Mouse (Mus musculus) left cerebral cortex, adult 6 months (tissue): Measurements from ENCODE around the gene Gm16440. TPM values are rescaled to one million over a fixed set of nuclear protein-coding genes. Genes with fewer than 3 reads are reported as not detected.

Experiments used
- long read RNA-seq, 2 experiments: library from polyadenylated mRNA; unstranded; transcript quantifications; one replicate each; pipeline ENCODE4 v2.0.0; 2019 to 2020
- polyA plus RNA-seq: library from polyadenylated mRNA; unstranded; fragments of <200 nt; fragmentation: Nextera tagmentation; gene quantifications from 2 replicates; pipeline ENCODE4 v1.2.3, GENCODE M21; 2021

Gm16440 gene
- polyA plus RNA-seq: not detected in 2 replicates
- long read RNA-seq, experiment 1: 0 reads
- long read RNA-seq, experiment 2: 0 reads

DNA sequence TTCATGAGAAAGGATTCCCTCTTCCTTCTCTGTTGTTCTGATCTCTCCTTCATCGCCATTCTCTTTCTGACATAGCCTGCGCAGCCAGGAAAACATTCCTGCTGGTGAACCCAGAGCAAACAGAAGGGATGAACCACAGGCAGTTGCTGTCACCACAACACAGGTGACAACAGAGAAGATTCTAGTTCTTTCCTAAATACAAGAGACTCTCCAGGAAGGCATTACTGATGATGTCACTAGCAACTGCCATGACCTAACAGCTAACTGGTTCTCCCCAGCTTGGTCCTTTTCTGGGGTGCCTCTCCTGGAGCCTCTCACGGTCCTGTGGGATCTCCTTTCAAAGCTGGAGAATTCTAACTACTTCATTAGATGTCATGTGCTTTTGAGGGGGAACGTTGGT lies at the start of gene Gm16440:
Gene Gm16440 (minus strand): TSS at position 101 of the 400 bp plus-strand sequence.

DNA sequence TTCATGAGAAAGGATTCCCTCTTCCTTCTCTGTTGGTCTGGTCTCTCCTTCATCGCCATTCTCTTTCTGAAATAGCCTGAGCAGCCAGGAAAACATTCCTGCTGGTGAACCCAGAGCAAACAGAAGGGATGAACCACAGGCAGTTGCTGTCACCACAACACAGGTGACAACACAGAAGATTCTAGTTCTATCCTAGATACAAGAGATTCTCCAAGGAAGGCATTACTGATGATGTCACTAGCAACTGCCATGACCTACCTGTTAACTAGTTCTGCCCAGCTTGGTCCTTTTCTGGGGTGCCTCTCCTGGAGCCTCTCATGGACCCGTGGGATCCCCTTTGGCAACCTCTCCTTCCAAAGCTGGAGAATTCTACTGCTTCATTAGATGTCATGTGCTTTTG lies 22.3 kb upstream of the Gm16440 start, which contains the start of gene Gm3591:
Gene Gm3591 (minus strand): TSS at position 101 of the 400 bp plus-strand sequence.

DNA sequence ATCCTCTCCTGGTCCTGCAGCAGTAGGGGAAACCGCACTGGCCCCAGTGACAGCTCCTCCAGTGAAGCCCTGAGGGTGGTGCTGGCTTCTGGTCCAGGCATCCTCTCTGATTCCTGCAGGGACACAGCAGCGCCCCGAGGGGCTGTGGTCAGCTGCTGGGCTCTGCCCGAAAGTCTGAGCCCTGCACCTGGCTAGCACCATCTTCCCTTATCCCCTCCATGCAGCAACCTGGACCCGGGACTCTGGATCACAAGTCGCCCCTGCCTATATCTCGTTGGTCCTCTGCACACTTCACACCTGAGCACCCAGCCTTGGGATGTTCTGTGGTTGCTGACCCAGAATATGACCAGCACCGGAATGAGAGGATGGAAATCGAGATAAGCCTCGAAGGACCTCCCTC lies 46.5 kb downstream of the Gm16440 start, which contains the start of gene Gm3618:
Gene Gm3618 (minus strand): TSS at position 101 of the 400 bp plus-strand sequence.

Other genes starting within 250 kb of the Gm16440 start
- not detected in 2 replicates for gene Gm21560, start 171.0 kb downstream of the Gm16440 start, polyA plus RNA-seq
- gene Gm3411, start 103.1 kb downstream of the Gm16440 start, polyA plus RNA-seq: 0.48 and 0.84 TPM in 2 replicates
- not detected in 2 replicates for gene Gm21103, start 85.5 kb downstream of the Gm16440 start, polyA plus RNA-seq
- gene Gm3618, start 46.6 kb downstream of the Gm16440 start, polyA plus RNA-seq: not detected in 2 replicates
- 0.14 and 0.27 TPM in 2 replicates for gene Gm3591, start 22.2 kb upstream of the Gm16440 start, polyA plus RNA-seq
- not detected in 2 replicates for gene Gm3594, start 54.3 kb upstream of the Gm16440 start, polyA plus RNA-seq
- gene Gm8356, start 147.0 kb upstream of the Gm16440 start, polyA plus RNA-seq: not detected in 2 replicates
- 0.06 and 0.12 TPM in 2 replicates for gene Gm3629, start 200.3 kb upstream of the Gm16440 start, polyA plus RNA-seq
- gene Gm3460, start 232.1 kb upstream of the Gm16440 start, polyA plus RNA-seq: not detected in 2 replicates